Mouse (Mus musculus) kidney, postnatal 4 days (tissue): ENCODE results near the gene Efna5.

Experiments
- DNase-seq, 2 experiments: peaks; one replicate each; pipeline ENCODE4 v3.0.0; 2021; ENCODE audit warnings: mixed read lengths in 2 of 2

The Efna5 gene

GRCm38 (mm10) chr17:62592436-62593074, 288.6 kb downstream of the Efna5 start:
- no peak for DNase-seq

DNA sequence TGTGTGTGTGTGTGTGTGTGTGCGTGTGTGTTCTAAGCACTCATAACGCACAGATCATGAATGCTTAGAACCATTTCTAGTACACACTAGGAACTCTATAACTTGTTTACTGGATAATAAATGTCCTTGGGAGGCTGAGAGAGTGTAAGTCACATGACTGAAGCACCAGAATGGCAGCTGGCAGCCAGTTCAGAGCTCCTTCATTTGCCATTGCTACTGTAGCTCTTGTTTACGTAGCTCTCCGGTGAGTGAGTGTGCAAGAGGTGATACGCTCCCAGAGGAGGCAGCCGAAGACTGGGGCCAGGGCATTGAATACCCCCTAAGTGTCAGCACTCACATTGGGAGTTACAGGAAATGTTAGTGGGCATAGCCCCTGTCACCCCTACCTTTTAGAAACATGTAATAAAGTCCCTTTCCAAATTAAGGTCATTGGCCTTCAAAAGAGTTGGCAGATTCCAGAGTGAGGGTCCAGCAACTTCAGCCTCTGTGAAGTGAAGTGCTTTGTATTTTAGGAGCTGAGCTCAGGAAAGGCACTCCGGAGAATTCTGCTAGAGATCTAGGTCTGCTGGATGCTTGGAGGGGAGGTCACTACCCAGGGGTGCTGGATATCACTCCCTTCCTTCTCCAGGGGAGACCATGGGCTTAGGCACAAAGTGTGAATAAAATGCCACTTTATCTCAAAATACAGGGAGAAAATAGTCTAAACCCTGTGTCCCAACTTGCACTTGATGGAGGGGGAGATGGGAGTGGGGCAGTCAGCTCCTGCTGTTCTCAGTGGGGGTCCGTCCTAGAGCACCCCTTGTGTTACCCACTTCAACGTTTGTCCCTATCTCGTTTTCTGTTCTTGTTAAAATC, 289.3 kb downstream of the Efna5 start:
- DNase-seq, result no peak

- DNase-seq, result no peak
These were observed 290.2 kb downstream of the Efna5 start for GRCm38 (mm10) chr17:62590685-62591460.

DNA sequence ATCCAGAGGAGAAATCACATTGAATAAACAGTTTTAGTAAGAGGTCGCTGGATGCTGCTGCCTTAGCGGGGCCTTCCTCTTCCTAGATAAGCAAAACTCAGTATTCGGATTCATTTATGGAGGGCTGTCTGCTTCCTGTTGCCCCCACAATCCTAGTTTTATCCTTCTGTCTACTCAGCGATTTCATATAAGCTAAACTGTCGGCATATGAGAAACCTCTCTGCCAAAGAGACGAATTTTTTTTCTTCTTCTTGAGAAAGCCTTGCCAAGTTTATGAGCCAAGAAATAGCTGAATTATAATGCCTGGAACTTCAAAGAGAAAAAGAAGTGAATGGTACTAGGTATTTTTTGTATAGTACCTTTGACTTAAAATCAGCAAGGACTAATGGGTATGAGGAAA, 301.0 kb downstream of the Efna5 start:
- no peak for DNase-seq

GRCm38 (mm10) chr17:62579618-62580017, 301.5 kb downstream of the Efna5 start:
- DNase-seq, result no peak

DNA sequence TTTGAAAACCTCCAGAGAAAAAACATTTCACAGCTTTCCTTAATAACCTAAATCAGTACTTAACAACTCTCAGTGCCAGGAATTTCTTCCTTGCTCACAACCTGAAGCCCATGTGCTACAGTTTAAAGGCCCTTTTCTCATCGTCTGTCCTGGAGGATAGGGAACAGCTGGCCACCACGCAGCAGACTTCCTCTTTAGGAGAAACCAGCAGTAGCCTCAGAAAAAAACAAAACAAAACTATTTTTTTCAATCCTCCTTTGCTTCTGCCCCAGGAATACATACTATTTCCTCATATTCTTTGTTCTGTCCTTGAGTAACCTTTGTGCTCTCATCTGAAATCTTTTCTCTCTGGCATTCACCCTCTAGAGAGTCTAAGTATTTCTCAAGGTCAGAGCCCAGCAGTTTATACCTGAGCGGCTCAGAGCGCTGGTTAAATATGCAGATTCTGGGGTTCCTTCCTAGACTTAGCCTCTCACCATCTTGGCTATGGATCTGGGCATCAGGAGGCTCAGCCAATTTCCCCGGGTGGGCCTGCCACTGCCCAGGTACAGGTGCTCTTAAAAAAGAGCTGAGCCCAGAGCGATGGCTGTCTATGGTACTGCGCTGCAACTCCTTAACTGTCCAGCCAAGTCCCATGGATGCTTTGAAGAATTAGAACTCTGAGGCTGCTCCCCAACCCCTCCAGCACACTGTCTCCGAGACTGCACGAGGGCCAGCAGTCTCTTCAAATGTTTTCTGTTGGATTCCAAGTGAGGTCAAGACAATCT, 306.4 kb downstream of the Efna5 start:
- DNase-seq, result peak; percentile 13 to 21

GRCm38 (mm10) chr17:62570101-62570500, 311.0 kb downstream of the Efna5 start:
- no peak for DNase-seq

GRCm38 (mm10) chr17:62568019-62568418, 313.1 kb downstream of the Efna5 start:
- DNase-seq, result no peak

- DNase-seq, result no peak
These were observed 315.5 kb downstream of the Efna5 start for GRCm38 (mm10) chr17:62565632-62566031.

DNA sequence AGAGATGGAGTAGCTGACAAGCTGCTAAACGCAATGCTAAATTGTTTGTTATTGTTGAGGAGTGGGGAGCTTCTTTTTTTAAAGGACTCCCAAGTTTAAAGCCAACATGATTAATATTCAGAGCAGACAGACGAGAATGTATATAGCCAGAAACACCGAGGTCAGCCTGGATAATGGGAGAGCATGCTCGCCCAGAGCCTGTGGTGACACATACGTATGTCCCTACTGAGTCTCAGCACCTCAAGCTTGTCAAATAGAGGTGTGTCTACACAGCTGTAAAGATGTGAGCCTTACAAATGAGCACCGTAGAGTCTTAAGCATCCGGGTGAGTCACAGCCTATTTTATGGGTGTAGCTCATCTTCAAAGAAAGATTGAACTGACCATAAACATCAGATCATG, 318.7 kb downstream of the Efna5 start:
- no peak for DNase-seq

DNA sequence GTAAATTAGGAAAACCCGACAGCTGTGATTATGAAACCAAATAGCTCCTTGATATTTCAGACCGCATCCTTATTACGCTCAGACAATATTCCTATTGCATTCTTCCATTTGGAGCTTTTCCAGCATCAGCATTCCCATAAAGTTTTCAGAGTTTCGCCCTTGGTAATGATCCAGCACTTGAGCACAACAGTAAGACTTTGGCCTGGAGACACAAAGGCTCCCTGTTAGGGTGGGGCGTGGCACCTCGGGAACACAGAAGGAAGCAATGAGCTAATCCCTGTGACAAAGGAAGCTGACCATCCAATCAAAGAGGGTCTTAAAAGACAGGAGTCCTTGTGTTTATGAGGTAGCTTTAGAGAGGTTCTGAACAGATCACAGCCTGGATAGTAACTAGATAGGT, 323.9 kb downstream of the Efna5 start:
- no peak for DNase-seq
